Comparison of ENCODE assay signal across 24 mouse cellular contexts in the genomic region with DNA sequence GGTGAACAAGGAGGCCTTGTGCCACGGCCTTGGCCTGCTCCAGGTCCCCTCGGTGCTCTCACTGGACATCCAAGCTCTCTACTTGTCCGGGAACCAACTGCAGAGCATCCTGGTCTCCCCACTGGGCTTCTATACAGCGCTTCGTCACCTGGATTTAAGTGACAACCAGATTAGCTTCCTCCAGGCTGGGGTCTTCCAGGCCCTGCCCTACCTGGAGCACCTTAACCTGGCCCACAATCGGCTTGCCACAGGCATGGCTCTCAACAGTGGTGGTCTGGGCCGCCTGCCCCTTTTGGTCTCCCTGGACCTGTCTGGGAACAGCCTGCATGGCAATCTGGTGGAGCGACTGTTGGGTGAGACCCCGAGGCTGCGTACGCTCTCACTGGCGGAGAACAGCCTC. TPM values are rescaled to one million over a fixed set of nuclear protein-coding genes. Genes with fewer than 3 reads are reported as not detected.
DNase-seq lines count a peak whose midpoint lies in the region; ATAC-seq and TF ChIP-seq lines count a peak whose summit lies in the region.
"Had no signal": no experiment of that assay in that cellular context is flagged by ENCODE, and none has a peak within 500 bp of the region (broad histone marks: within the 10 kb centered on the region; RNA-seq: fewer than 3 reads in every experiment).

No protein-coding gene starts in this region.

- no peaks in the 10 kb centered on the region for H3K36me3 ChIP-seq in forebrain, embryonic 10.5 days (replicated peaks)
- H3K36me3 ChIP-seq in forebrain, postnatal 0 days (ENCODE audit: insufficient read depth), result no peaks in the 10 kb centered on the region
- no peaks in the 10 kb centered on the region for H3K36me3 ChIP-seq in E14TG2a.4 (ENCODE audit: insufficient read depth, low read length)
- H3K36me3 ChIP-seq: embryonic facial prominence, embryonic 12.5 days; forebrain, embryonic 15.5 days had no signal

- TF ChIP-seq POLR2A in embryonic fibroblast, embryonic 13.5 days (IDR thresholded peaks at IDR 0.05; ENCODE audit: low read depth, low read length), result no peak

- H3K9ac ChIP-seq in forebrain, postnatal 0 days, result no peak overlapping the region
- H3K9ac ChIP-seq: embryonic facial prominence, embryonic 12.5 days; forebrain, embryonic 13.5 days; forebrain, embryonic 15.5 days had no signal

- no peak for DNase-seq in forebrain, embryonic 10.5 days (ENCODE audit: extremely low spot score, low spot score)
- no peak for DNase-seq in forebrain, postnatal 0 days
- DNase-seq in heart, adult 11 months, result peak; percentile 91
- no peak for DNase-seq in heart, adult 18-20 months
- DNase-seq in lung, postnatal 14 days, result no peak
- no peak for DNase-seq in left cerebral cortex, adult 8-10 months (ENCODE audit: low spot score in 2 of 2)
- DNase-seq: adrenal gland, adult 2 months; adrenal gland, postnatal 10 days; adrenal gland, postnatal 25 days; B cell, adult 2 months; embryo, embryonic 11 days had no signal

- no peak for ATAC-seq in forebrain, postnatal 0 days
- ATAC-seq: CD4-positive, CD25-positive, alpha-beta regulatory T cell, adult 4 months; forebrain, embryonic 13.5 days; forebrain, embryonic 15.5 days had no signal

- no peak overlapping the region for H3K4me3 ChIP-seq in forebrain, embryonic 10.5 days
- no peak overlapping the region for H3K4me3 ChIP-seq in forebrain, postnatal 0 days (ENCODE audit: low read depth, low read length)
- 0 out of 2 replicates have a peak overlapping the region, but pooled peaks have one; percentile 1 for H3K4me3 ChIP-seq in E14TG2a.4 (replicated peaks; ENCODE audit: low read length)
- no peak overlapping the region for H3K4me3 ChIP-seq in embryonic fibroblast, embryonic 13.5 days (ENCODE audit: insufficient read depth, low read length)
- H3K4me3 ChIP-seq: embryonic facial prominence, embryonic 12.5 days; erythroblast, embryonic 14.5 days; forebrain, embryonic 13.5 days; forebrain, embryonic 15.5 days had no signal

- peak overlapping the region; percentile 35; the same call in 1 of the 2 replicates for H3K27ac ChIP-seq in forebrain, embryonic 10.5 days
- no peak overlapping the region for H3K27ac ChIP-seq in forebrain, postnatal 0 days (ENCODE audit: low read depth, low read length)
- H3K27ac ChIP-seq in embryonic fibroblast, embryonic 13.5 days (ENCODE audit: insufficient read depth, low read length), result peak overlapping the region; percentile 20; the same call in 1 of the 2 replicates
- H3K27ac ChIP-seq: embryonic facial prominence, embryonic 12.5 days; forebrain, embryonic 13.5 days; forebrain, embryonic 15.5 days had no signal

- no peaks in the 10 kb centered on the region for H3K9me3 ChIP-seq in forebrain, embryonic 10.5 days
- no peaks in the 10 kb centered on the region for H3K9me3 ChIP-seq in forebrain, postnatal 0 days (ENCODE audit: low read length)
- peaks cover 10% of the 10 kb centered on the region for H3K9me3 ChIP-seq in E14TG2a.4 (ENCODE audit: low read length)
- H3K9me3 ChIP-seq: embryonic facial prominence, embryonic 12.5 days; forebrain, embryonic 13.5 days; forebrain, embryonic 15.5 days had no signal

- TF ChIP-seq CTCF in forebrain, postnatal 0 days (IDR thresholded peaks at IDR 0.05; ENCODE audit: low read depth), result no peak
- TF ChIP-seq CTCF in E14TG2a.4 (conservative IDR thresholded peaks at IDR 0.05; ENCODE audit: low read length), result no peak
- TF ChIP-seq CTCF in embryonic fibroblast, embryonic 13.5 days (IDR thresholded peaks at IDR 0.05; ENCODE audit: borderline replicate concordance, insufficient read depth, low read length), result no peak

- no peaks in the 10 kb centered on the region for H3K27me3 ChIP-seq in forebrain, embryonic 10.5 days (ENCODE audit: poor library complexity, severe bottlenecking)
- H3K27me3 ChIP-seq in forebrain, postnatal 0 days (ENCODE audit: insufficient read depth, low read length), result no peaks in the 10 kb centered on the region
- peaks cover 74% of the 10 kb centered on the region for H3K27me3 ChIP-seq in E14TG2a.4 (ENCODE audit: insufficient read depth, low read length)
- H3K27me3 ChIP-seq: CH12.LX; embryonic facial prominence, embryonic 12.5 days; forebrain, embryonic 13.5 days; forebrain, embryonic 15.5 days had no signal

- no peak overlapping the region for H3K4me2 ChIP-seq in forebrain, postnatal 0 days (ENCODE audit: low read depth)
- H3K4me2 ChIP-seq: embryonic facial prominence, embryonic 12.5 days; forebrain, embryonic 13.5 days; forebrain, embryonic 15.5 days had no signal

- peaks cover 59% of the 10 kb centered on the region for H3K4me1 ChIP-seq in forebrain, embryonic 10.5 days
- H3K4me1 ChIP-seq in forebrain, postnatal 0 days (ENCODE audit: insufficient read depth), result no peaks in the 10 kb centered on the region
- peaks cover 25% of the 10 kb centered on the region for H3K4me1 ChIP-seq in E14TG2a.4 (replicated peaks; ENCODE audit: low read depth, low read length)
- H3K4me1 ChIP-seq in embryonic fibroblast, embryonic 13.5 days (ENCODE audit: control insufficient read depth, insufficient read depth, low read length), result peaks cover 19% of the 10 kb centered on the region; the same call in 1 of the 2 replicates
- H3K4me1 ChIP-seq: forebrain, embryonic 13.5 days; forebrain, embryonic 15.5 days had no signal

- 94% methylated on average over 12 of the region's 12 CpGs for WGBS in forebrain, embryonic 10.5 days
- WGBS in forebrain, postnatal 0 days, result 90% methylated on average over 12 of the region's 12 CpGs

RNA-seq across cellular contexts. Expression of a gene that starts 9.0 kb away (rescaled TPM):
- 4.7 and 4.8 TPM in 2 replicates for polyA plus RNA-seq in forebrain, embryonic 10.5 days (2016; fragmentation: Nextera tagmentation; extraction: Ambion mirVana)
- total RNA-seq in forebrain, postnatal 0 days (2014; rRNA removed), result 3.3 and 6.0 TPM in 2 replicates
- polyA plus RNA-seq in forebrain, postnatal 0 days (2015; fragmentation: Nextera tagmentation; extraction: Ambion mirVana), result 3.4 and 4.2 TPM in 2 replicates
- 1 to 10 TPM; 7.5 to 8.0 TPM for total RNA-seq in heart, adult 18-20 months (2021)
- polyA plus RNA-seq in embryonic fibroblast, embryonic 13.5 days (2011; ENCODE audit: insufficient read length, low read depth, missing spikeins), result 95.5 and 220 TPM in 2 replicates
- 1 to 10 TPM; 4.1 to 6.4 (median 4.7) TPM for total RNA-seq in left cerebral cortex, adult 8-10 months (2022)
- total RNA-seq: common myeloid progenitor, adult 5-6 weeks; MEL had no signal

RNA-seq across cellular contexts. Expression of a gene that starts 57.9 kb away (rescaled TPM):
- polyA plus RNA-seq in forebrain, embryonic 10.5 days (2016; fragmentation: Nextera tagmentation; extraction: Ambion mirVana), result not detected in 2 replicates
- total RNA-seq in forebrain, postnatal 0 days (2014; rRNA removed), result not detected in 2 replicates
- polyA plus RNA-seq in forebrain, postnatal 0 days (2015; fragmentation: Nextera tagmentation; extraction: Ambion mirVana), result not detected in 2 replicates
- total RNA-seq in heart, adult 18-20 months (2021), result under 1 TPM in 1 of 2 experiments, not detected in 1; 0.07 TPM
- not detected in 2 replicates for polyA plus RNA-seq in embryonic fibroblast, embryonic 13.5 days (2011; ENCODE audit: insufficient read length, low read depth, missing spikeins)
- under 1 TPM in 2 of 4 experiments, not detected in 2; 0.38 to 0.39 TPM for total RNA-seq in left cerebral cortex, adult 8-10 months (2022)
- total RNA-seq: adrenal gland, adult 2 months; adrenal gland, postnatal 25 days; adrenal gland, postnatal 4 days; CH12.LX; common myeloid progenitor, adult 5-6 weeks; ES-E14; MEL had no signal
- polyA plus RNA-seq: adrenal gland, adult 2 months; CD4-positive, CD25-positive, alpha-beta regulatory T cell, adult 4 months; erythroblast, embryonic 14.5 days; forebrain, embryonic 11.5 days; forebrain, embryonic 13.5 days; forebrain, embryonic 15.5 days had no signal
